Mouse (Mus musculus) lung, embryonic 16.5 days (tissue): ENCODE results near the gene Med12. TPM values are rescaled to one million over a fixed set of nuclear protein-coding genes. Genes with fewer than 3 reads are reported as not detected.

ENCODE experiments used
- ATAC-seq: fragments of 200-750 bp; cut with Nextera tagmentation; 2 replicates; pipeline ENCODE4 v1.8.0; 2017; ENCODE audit warnings: low read depth, mild to moderate bottlenecking, moderate library complexity
- H3K27ac ChIP-seq: fragments of 300-500 bp; sonication (generic); 2 replicates; pipeline ENCODE4 v1.5.1; 2014; ENCODE audit warnings: mild to moderate bottlenecking, control low read depth, low read length
- H3K27me3 ChIP-seq: fragments of 300-500 bp; sonication (generic); 2 replicates; pipeline ENCODE4 v1.6.1; 2014; ENCODE audit warnings: low read depth, low read length, mixed read lengths; ENCODE audit not compliant: control insufficient read depth, insufficient read depth
- H3K36me3 ChIP-seq: fragments of 300-500 bp; sonication (generic); 2 replicates; pipeline ENCODE4 v1.6.1; 2014; ENCODE audit warnings: low read length; ENCODE audit not compliant: control insufficient read depth, insufficient read depth
- H3K4me1 ChIP-seq: fragments of 300-500 bp; sonication (generic); replicated peaks from 2 replicates; pipeline ENCODE4 v1.6.1; 2014; ENCODE audit warnings: low read length, mixed read lengths; ENCODE audit not compliant: control insufficient read depth, insufficient read depth
- H3K4me2 ChIP-seq: fragments of 300-500 bp; sonication (generic); 2 replicates; pipeline ENCODE4 v1.6.1; 2014; ENCODE audit warnings: low read depth, low read length, control low read depth
- H3K4me3 ChIP-seq: fragments of 300-500 bp; sonication (generic); 2 replicates; pipeline ENCODE4 v1.5.1; 2014; ENCODE audit warnings: mild to moderate bottlenecking, low read length, control low read depth
- H3K9ac ChIP-seq: fragments of 300-500 bp; sonication (generic); 2 replicates; pipeline ENCODE4 v1.6.1; 2014; ENCODE audit warnings: low read length, control low read depth
- H3K9me3 ChIP-seq: fragments of 300-500 bp; sonication (generic); 2 replicates; pipeline ENCODE4 v1.6.1; 2016; ENCODE audit warnings: low read length; ENCODE audit not compliant: control insufficient read depth
- WGBS: fragments of 180-500 bp; shearing (Covaris S2); extraction: QIAGEN DNeasy Blood & Tissue Kit; methylation state at CpG from one replicate; pipeline ENCODE4 v1.1.7; 2014; 5-methylcytosine and 5-hydroxymethylcytosine counted together
- polyA plus RNA-seq: library from polyadenylated mRNA; unstranded; fragments of >200 nt; fragmentation: Nextera tagmentation; extraction: Ambion mirVana; gene quantifications from 2 replicates; pipeline ENCODE4 v1.2.1, GENCODE M21; 2015

Gene Med12
- polyA plus RNA-seq, 1 experiment from 2014 or later, result 34.2 TPM

GRCm38 (mm10) chrX:101290111-101290510 is 16.3 kb downstream of the Med12 start:
- H3K4me2 ChIP-seq, result no peak overlapping the region
- peaks cover 10% of the 10 kb centered on the region for H3K36me3 ChIP-seq
- no peak overlapping the region for H3K27ac ChIP-seq
- no peaks in the 10 kb centered on the region for H3K9me3 ChIP-seq
- H3K27me3 ChIP-seq, result no peaks in the 10 kb centered on the region
- H3K9ac ChIP-seq, result no peak overlapping the region
- no peak overlapping the region for H3K4me3 ChIP-seq
- 74% methylated on average over 10 of the region's 10 CpGs for WGBS
- no peak for ATAC-seq
- H3K4me1 ChIP-seq, result no peaks in the 10 kb centered on the region

GRCm38 (mm10) chrX:101299055-101299454 is 25.2 kb downstream of the Med12 start, which contains the start of gene Nlgn3:
Gene Nlgn3 (plus strand): TSS chrX:101299168.
- peak within 1 kb of the TSS; percentile 56 for H3K4me2 ChIP-seq
- H3K9ac ChIP-seq, result peak within 1 kb of the TSS; percentile 20
- 26% methylated on average over 17 of the region's 24 CpGs for WGBS
- H3K36me3 ChIP-seq, result peaks cover 3% of the 10 kb centered on the region
- no peaks in the 10 kb centered on the region; the same call in 1 of the 2 replicates for H3K27me3 ChIP-seq
- no peaks in the 10 kb centered on the region for H3K9me3 ChIP-seq
- ATAC-seq, result no peak
- 0 out of 2 replicates have a peak, but pooled peaks cover 2% of the 10 kb centered on the region for H3K4me1 ChIP-seq
- no peak within 1 kb of the TSS for H3K27ac ChIP-seq
- H3K4me3 ChIP-seq, result peak within 1 kb of the TSS; percentile 34

GRCm38 (mm10) chrX:101299473-101300426 is 25.9 kb downstream of the Med12 start:
- Histone ChIP-seq H3K9ac (peak overlapping the region; percentile 20), H3K27ac (no peak overlapping the region), H3K4me1 (0 out of 2 replicates have a peak, but pooled peaks cover 2% of the 10 kb centered on the region), H3K9me3 (no peaks in the 10 kb centered on the region), H3K4me2 (peak overlapping the region; percentile 56), H3K36me3 (peaks cover 3% of the 10 kb centered on the region), H3K4me3 (peak overlapping the region; percentile 34), H3K27me3 (no peaks in the 10 kb centered on the region; the same call in 1 of the 2 replicates)
- WGBS, result 34% methylated on average over 9 of the region's 13 CpGs
- peak; percentile 61 for ATAC-seq

DNA sequence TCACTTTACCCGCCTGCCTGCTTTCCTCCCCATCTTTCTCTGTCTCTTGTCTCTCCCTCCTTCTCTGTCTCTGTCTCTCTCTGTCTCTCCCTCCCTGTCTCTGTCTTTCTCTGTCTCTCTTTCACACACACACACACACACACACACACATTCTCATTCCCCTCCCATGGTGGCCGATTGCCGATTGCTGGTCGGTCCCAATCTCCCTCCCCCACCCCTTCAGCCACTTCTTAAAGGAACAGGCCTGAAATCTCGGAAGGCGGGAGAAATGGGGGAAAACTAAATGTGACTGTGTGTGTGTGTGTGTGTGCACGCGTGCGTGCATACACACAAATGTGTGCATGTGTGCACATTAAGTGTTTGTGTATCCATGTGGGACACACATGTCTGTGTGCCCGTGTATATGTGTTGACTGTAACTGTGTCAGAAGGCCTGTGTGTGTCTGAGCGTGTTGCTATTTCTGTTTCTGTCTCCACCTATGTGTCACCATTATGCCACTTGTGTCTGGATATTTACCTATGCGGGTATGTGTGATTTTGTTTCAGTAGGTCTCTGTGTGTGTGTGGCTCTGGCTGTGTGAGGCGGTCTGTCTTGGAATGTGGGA is 26.7 kb downstream of the Med12 start:
- no peak overlapping the region for H3K27ac ChIP-seq
- H3K36me3 ChIP-seq, result peaks cover 3% of the 10 kb centered on the region
- no peaks in the 10 kb centered on the region; the same call in 1 of the 2 replicates for H3K27me3 ChIP-seq
- H3K9me3 ChIP-seq, result no peaks in the 10 kb centered on the region
- WGBS, result 25% methylated on average over 13 of the region's 13 CpGs
- peak overlapping the region; percentile 14; the same call in 1 of the 2 replicates for H3K9ac ChIP-seq
- peak; percentile 51 for ATAC-seq
- H3K4me3 ChIP-seq, result peak overlapping the region; percentile 34
- 0 out of 2 replicates have a peak, but pooled peaks cover 2% of the 10 kb centered on the region for H3K4me1 ChIP-seq
- peak overlapping the region; percentile 56 for H3K4me2 ChIP-seq

DNA sequence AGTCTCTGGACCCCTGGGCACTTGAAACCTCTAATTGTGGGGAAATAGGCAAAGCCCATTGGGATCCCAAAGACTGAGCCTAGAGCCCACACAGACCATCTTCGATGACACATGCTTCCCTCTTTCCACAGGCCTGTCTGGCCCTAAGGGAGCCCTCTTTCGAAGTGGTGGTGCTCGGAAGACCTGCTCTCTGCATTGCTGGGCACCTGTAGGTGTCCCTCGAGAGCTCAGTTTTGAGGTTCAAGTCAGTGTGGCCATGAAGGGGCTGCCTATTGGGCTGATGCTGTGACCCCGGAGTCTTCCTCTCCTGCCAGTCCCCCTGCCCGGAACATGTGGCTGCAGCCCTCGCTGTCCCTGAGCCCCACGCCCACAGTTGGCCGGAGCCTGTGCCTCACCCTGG is 27.8 kb downstream of the Med12 start:
- no peaks in the 10 kb centered on the region; the same call in 1 of the 2 replicates for H3K27me3 ChIP-seq
- H3K4me1 ChIP-seq, result 0 out of 2 replicates have a peak, but pooled peaks cover 2% of the 10 kb centered on the region
- H3K9me3 ChIP-seq, result no peaks in the 10 kb centered on the region
- no peak overlapping the region for H3K4me3 ChIP-seq
- no peak overlapping the region for H3K27ac ChIP-seq
- no peak overlapping the region for H3K4me2 ChIP-seq
- no peak overlapping the region for H3K9ac ChIP-seq
- 75% methylated on average over 9 of the region's 9 CpGs for WGBS
- ATAC-seq, result no peak
- no peaks in the 10 kb centered on the region; the same call in 1 of the 2 replicates for H3K36me3 ChIP-seq

DNA sequence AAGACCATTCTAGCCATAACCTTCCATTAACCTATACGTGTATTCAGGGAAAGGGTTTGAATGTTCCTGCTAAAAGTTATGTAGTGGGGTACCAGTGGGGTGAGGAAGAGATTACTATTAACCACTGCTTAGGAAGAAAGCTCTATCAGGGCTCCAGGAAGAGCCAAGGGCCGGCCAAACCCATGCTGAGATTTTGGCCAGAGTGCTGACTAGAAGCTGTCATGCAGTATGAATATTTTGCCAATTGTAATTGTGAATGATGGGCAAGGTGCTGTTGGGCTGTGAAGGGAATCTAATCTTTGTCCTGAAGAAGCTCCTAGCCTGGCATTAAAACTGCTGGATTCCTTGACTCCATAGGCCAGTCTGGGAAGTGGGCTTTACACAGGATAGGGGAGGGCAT is 30.8 kb downstream of the Med12 start:
- 59% methylated on average over 2 of the region's 2 CpGs for WGBS
- 0 out of 2 replicates have a peak, but pooled peaks cover 2% of the 10 kb centered on the region for H3K4me1 ChIP-seq
- no peaks in the 10 kb centered on the region for H3K9me3 ChIP-seq
- ATAC-seq, result no peak
- no peaks in the 10 kb centered on the region for H3K36me3 ChIP-seq
- no peak overlapping the region for H3K9ac ChIP-seq
- no peaks in the 10 kb centered on the region; the same call in 1 of the 2 replicates for H3K27me3 ChIP-seq
- no peak overlapping the region for H3K4me2 ChIP-seq
- no peak overlapping the region for H3K27ac ChIP-seq
- H3K4me3 ChIP-seq, result no peak overlapping the region

DNA sequence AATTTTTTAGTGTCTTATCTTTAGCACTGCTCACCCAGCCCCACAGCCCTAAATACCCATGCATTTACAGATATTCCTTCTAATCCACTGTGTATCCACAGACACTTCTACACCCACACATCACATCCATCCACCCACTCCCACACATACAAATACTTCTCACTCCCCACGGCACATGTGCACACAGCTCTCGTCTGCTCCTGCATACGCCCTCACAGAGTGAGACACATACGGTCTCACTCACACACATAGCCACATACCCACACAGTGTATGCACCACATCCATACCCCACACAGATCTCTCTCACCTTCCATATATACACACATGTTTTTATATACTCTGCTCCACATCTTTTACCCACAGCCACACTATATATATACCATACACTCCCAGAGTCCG is 35.5 kb downstream of the Med12 start:
- H3K4me2 ChIP-seq, result no peak overlapping the region
- no peaks in the 10 kb centered on the region for H3K4me1 ChIP-seq
- H3K4me3 ChIP-seq, result no peak overlapping the region
- no peak overlapping the region for H3K27ac ChIP-seq
- H3K9ac ChIP-seq, result no peak overlapping the region
- no peaks in the 10 kb centered on the region for H3K27me3 ChIP-seq
- H3K9me3 ChIP-seq, result no peaks in the 10 kb centered on the region
- WGBS, result 81% methylated on average over 5 of the region's 5 CpGs
- ATAC-seq, result no peak
- H3K36me3 ChIP-seq, result no peaks in the 10 kb centered on the region

DNA sequence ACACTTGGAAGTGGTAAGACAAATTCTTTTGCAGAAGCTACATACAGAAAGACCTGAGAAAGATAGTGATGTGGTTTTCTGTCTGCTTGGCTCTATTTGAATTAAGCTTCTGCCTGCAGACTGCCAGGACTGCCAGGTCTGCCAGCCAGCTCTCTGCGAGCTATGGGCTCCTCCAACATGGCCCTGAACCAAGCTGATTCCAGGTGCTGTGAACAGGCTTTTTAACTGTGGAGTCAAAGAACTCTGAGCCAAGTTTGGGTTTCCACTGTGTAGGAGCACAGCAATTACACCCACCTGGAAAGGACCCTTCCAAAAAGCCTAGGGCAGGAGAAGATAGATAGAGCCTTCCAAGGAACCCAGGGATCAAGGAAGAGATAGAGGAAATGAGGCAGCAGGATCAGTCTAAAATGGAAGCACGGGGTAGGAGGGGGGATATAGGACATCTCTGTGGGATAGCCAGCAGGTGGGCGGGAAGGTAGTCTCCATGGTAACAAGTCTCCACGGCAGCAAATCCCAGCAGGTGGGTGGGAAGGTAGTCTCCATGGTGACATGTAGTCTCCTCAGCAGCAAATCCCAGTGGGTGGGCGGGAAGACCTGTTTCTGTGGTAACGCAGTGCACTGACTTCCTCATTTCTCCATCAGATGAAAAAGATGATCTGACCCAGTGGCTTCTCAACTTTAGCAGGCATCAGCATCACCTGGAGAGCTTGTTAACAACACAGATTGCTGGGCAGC is 40.0 kb downstream of the Med12 start:
- 42% methylated on average over 6 of the region's 6 CpGs for WGBS
- no peaks in the 10 kb centered on the region for H3K27me3 ChIP-seq
- ATAC-seq, result no peak
- H3K4me2 ChIP-seq, result no peak overlapping the region
- H3K9me3 ChIP-seq, result no peaks in the 10 kb centered on the region
- H3K27ac ChIP-seq, result no peak overlapping the region
- H3K4me1 ChIP-seq, result no peaks in the 10 kb centered on the region
- no peak overlapping the region for H3K9ac ChIP-seq
- no peak overlapping the region for H3K4me3 ChIP-seq
- H3K36me3 ChIP-seq, result no peaks in the 10 kb centered on the region
